Mouse (Mus musculus): Measurements from ENCODE around the gene Nradd.

DNA sequence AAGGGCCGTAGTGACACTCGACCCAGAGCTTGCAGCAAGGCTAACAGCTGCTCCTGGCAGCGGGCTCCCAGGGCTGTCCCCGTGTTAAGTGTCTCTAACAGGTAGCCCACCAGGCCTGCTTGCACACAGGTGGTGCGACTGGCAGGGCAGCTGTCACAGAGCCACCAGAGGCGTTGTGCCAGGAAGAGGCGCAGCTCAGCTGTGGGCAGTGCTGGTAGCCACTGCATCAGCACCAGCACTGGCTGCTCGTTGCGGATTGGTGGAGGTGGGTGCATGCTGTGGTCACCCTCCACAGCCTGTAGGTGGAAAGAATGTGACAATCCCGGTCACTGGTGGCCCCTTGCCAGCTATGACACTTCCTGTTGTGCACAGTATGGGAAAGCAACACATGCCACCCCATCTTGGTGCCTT is 14.4 kb upstream of the Nradd start:
- TF ChIP-seq CTCF (IDR thresholded peaks at IDR 0.05; ENCODE audit: extremely low read depth, insufficient read length, insufficient replicate concordance, low read depth, low read length) = no peak
- TF ChIP-seq POLR2A (IDR thresholded peaks at IDR 0.05; ENCODE audit: low read depth, low read length) = no peak

Data from small intestine, adult 2 months (tissue).